Mouse (Mus musculus): ENCODE data around the gene Lrrtm4.

DNA sequence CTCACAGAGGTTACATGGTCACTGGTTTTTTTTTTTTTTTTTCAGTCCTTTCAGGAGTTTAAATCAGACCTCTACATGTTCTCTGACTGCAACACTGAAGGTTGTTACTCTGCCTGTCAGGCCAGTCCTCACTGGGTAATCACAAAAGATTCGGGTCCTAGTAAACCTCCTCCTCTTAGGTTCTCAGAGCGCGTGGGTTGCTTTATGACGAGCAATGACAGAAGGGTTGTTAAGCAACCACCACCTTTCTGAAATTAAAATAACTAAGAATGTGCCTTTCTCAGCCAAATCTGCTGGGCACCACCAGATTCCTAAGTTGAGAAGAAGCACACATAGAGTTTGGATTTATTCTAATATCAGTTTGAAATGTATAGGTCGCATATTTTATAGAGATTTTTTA lies 644.1 kb downstream of the Lrrtm4 start:
- TF ChIP-seq CTCF (conservative IDR thresholded peaks at IDR 0.05; ENCODE audit: insufficient read depth, insufficient read length, low read depth, low read length): no peak
- TF ChIP-seq POLR2A (IDR thresholded peaks at IDR 0.05; ENCODE audit: low read depth, low read length): no peak
